Mouse (Mus musculus): ENCODE measurements around the gene Vdac2. TPM values are rescaled to one million over a fixed set of nuclear protein-coding genes. Genes with fewer than 3 reads are reported as not detected.

The Vdac2 gene
- polyA plus RNA-seq, 1 experiment from 2014 or later, result 291 TPM

DNA sequence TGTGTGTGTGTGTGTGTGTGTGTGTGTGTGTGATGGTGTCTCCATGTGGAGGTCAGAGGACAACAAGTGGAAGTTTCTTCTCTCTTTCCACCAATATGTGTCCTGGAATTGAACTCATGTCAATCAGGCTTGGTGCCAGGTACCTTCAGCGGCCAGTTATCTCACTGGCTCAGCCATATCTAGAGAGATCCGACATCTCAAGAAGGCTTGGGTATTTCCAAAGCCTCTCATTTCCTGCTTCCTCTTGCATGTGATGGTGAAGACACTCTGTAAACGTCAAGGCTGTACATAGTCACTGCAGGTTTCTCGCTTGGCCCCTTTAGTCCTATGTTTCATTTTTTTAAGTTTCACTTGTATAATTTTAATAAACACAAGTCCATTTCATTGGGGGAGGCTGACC is 11.8 kb upstream of the Vdac2 start:
- Histone ChIP-seq H3K27ac (ENCODE audit: low read length) (no peak overlapping the region), H3K9ac (ENCODE audit: low read depth, low read length) (no peak overlapping the region), H3K9me3 (replicated peaks; ENCODE audit: control insufficient read depth, low read length, poor library complexity, severe bottlenecking) (no peaks in the 10 kb centered on the region), H3K4me3 (ENCODE audit: low read depth, low read length) (no peak overlapping the region), H3K4me1 (ENCODE audit: control insufficient read depth, insufficient read depth, low read length) (no peaks in the 10 kb centered on the region), H3K4me2 (ENCODE audit: low read length) (no peak overlapping the region), H3K36me3 (ENCODE audit: control insufficient read depth, insufficient read depth, low read length) (no peaks in the 10 kb centered on the region), H3K27me3 (ENCODE audit: control insufficient read depth, insufficient read depth, low read depth, low read length) (no peaks in the 10 kb centered on the region)
- ATAC-seq, result no peak
- WGBS, result 96% methylated on average over 4 of the region's 4 CpGs

DNA sequence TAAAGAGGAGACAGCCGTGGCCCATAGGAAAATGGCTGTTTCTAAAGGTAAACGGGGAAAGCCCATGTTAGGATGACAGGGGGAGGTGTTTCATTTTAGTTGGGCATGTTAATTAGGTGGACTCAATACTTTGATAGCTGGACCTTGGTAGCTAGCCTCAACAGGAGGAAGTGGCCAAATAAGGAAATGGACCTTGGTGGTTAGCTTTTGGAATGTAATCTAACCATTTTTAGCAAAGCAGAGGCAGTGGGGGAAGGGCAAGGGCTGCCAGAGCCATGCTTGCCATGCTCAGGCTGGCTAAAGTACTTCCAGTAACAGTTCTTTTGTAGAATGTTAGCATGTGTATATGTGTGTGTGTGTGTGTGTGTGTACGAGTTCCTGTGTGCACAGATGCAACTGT is 11.2 kb upstream of the Vdac2 start:
- no peaks in the 10 kb centered on the region for H3K27me3 ChIP-seq (ENCODE audit: control insufficient read depth, insufficient read depth, low read depth, low read length)
- no peaks in the 10 kb centered on the region for H3K4me1 ChIP-seq (ENCODE audit: control insufficient read depth, insufficient read depth, low read length)
- H3K4me2 ChIP-seq (ENCODE audit: low read length), result no peak overlapping the region
- H3K27ac ChIP-seq (ENCODE audit: low read length), result no peak overlapping the region
- H3K4me3 ChIP-seq (ENCODE audit: low read depth, low read length), result no peak overlapping the region
- no peaks in the 10 kb centered on the region for H3K9me3 ChIP-seq (replicated peaks; ENCODE audit: control insufficient read depth, low read length, poor library complexity, severe bottlenecking)
- 91% methylated on average over 3 of the region's 3 CpGs for WGBS
- no peaks in the 10 kb centered on the region for H3K36me3 ChIP-seq (ENCODE audit: control insufficient read depth, insufficient read depth, low read length)
- ATAC-seq, result no peak
- no peak overlapping the region for H3K9ac ChIP-seq (ENCODE audit: low read depth, low read length)

DNA sequence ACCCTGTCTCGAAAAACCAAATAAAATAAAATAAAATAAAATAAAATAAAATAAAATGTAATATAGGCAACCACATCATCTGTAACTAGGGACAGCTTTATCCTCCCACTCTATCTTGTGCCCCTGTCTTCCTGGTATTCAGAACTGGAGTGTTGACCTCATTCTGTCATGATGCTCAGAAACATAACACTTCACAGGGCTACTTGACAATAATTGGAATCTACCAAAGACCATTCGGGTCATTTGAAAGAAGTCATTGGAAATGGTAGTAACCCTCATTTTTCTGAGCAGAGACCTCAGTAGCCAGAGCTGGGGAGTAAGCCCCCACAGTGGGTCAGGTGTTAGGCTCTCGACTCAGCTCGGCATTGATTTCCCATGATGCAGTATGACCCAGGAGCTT is 10.4 kb upstream of the Vdac2 start:
- ATAC-seq, result no peak
- Histone ChIP-seq H3K9me3 (replicated peaks; ENCODE audit: control insufficient read depth, low read length, poor library complexity, severe bottlenecking) (no peaks in the 10 kb centered on the region), H3K4me2 (ENCODE audit: low read length) (no peak overlapping the region), H3K27me3 (ENCODE audit: control insufficient read depth, insufficient read depth, low read depth, low read length) (no peaks in the 10 kb centered on the region), H3K4me3 (ENCODE audit: low read depth, low read length) (no peak overlapping the region), H3K36me3 (ENCODE audit: control insufficient read depth, insufficient read depth, low read length) (no peaks in the 10 kb centered on the region), H3K9ac (ENCODE audit: low read depth, low read length) (no peak overlapping the region), H3K27ac (ENCODE audit: low read length) (no peak overlapping the region), H3K4me1 (ENCODE audit: control insufficient read depth, insufficient read depth, low read length) (no peaks in the 10 kb centered on the region)
- 90% methylated on average over 4 of the region's 4 CpGs for WGBS

DNA sequence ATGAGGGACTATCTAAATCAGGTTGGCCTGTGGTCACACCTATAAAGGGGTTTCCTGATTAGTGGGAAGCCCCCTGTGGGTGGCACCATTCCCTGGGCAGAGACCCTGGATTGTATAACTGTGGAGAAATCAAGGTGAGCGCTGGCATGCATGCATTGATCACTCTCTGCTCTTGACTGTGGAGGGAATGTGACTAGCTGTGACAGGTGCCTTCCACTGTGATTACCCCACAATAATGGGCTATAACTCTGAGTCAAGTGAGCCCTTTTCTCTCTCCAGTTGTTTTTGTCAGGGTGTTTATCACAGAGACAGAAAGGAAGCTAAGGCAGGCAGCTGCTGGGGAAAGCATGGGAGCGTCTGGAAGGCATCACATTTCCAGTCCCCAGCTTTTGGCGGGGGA is 8.8 kb upstream of the Vdac2 start:
- ATAC-seq, result no peak
- no peak overlapping the region for H3K4me3 ChIP-seq (ENCODE audit: low read depth, low read length)
- no peak overlapping the region for H3K4me2 ChIP-seq (ENCODE audit: low read length)
- H3K27me3 ChIP-seq (ENCODE audit: control insufficient read depth, insufficient read depth, low read depth, low read length), result no peaks in the 10 kb centered on the region
- WGBS, result 83% methylated on average over 3 of the region's 3 CpGs
- no peaks in the 10 kb centered on the region for H3K36me3 ChIP-seq (ENCODE audit: control insufficient read depth, insufficient read depth, low read length)
- no peak overlapping the region for H3K9ac ChIP-seq (ENCODE audit: low read depth, low read length)
- H3K27ac ChIP-seq (ENCODE audit: low read length), result no peak overlapping the region
- no peaks in the 10 kb centered on the region for H3K9me3 ChIP-seq (replicated peaks; ENCODE audit: control insufficient read depth, low read length, poor library complexity, severe bottlenecking)
- no peaks in the 10 kb centered on the region for H3K4me1 ChIP-seq (ENCODE audit: control insufficient read depth, insufficient read depth, low read length)

DNA sequence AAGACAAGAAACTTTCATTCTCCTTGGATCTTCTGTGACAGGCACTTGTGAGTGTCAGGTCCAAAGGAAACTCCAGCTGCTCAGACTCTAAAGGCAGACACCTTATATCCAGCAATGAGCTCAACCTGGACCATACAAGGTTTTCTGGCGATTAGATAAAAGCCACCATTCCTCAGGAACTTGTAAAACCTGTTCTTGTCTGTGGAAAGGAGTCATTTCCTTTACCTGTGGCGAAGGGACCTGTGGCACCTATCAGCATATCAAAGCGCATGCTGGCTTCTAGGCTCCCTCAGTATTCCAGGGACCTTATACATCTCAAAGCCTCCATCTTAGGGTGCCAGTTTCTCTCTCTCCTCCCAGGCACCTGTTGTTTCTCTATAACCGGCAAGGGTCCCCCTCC is 7.6 kb upstream of the Vdac2 start:
- H3K27ac ChIP-seq (ENCODE audit: low read length), result no peak overlapping the region
- H3K36me3 ChIP-seq (ENCODE audit: control insufficient read depth, insufficient read depth, low read length), result no peaks in the 10 kb centered on the region
- no peaks in the 10 kb centered on the region for H3K27me3 ChIP-seq (ENCODE audit: control insufficient read depth, insufficient read depth, low read depth, low read length)
- H3K4me2 ChIP-seq (ENCODE audit: low read length), result no peak overlapping the region
- WGBS, result 50% methylated on average over 4 of the region's 4 CpGs
- H3K4me1 ChIP-seq (ENCODE audit: control insufficient read depth, insufficient read depth, low read length), result no peaks in the 10 kb centered on the region
- no peak overlapping the region for H3K4me3 ChIP-seq (ENCODE audit: low read depth, low read length)
- no peak overlapping the region for H3K9ac ChIP-seq (ENCODE audit: low read depth, low read length)
- no peaks in the 10 kb centered on the region for H3K9me3 ChIP-seq (replicated peaks; ENCODE audit: control insufficient read depth, low read length, poor library complexity, severe bottlenecking)
- ATAC-seq, result no peak

DNA sequence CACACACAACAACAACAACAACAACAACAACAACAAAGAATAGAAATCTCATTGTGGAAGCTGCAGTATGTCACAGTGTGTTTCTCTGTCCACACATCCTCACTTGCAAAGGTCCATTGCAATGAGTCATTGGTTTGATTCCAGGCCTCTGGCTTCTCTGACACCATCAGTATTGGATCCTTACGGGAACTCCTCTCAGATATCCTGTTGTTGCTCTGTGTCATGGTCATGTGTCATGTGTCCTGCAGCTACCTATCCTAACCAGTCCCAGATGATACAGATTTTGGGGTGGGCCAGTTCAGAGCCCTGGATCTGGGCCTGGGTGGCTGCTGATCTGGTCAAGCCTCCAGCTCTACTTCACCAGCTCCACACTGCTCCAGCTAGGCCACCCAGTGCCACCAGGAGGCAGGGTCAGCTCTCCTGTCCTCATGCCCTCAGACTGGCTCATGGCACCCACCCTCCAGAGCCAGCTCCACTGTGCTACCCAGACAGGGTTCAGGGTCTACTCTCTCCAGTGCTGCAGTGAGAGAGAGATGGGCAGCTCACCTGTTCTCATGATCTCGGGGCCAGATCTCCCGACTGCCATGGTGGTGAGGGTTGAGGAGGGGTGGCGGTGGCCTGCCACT is 4.0 kb upstream of the Vdac2 start:
- whole genome bisulfite sequencing, result 95% methylated on average over 4 of the region's 4 CpGs
- H3K27me3 ChIP-seq (ENCODE audit: control insufficient read depth, insufficient read depth, low read depth, low read length), result no peaks in the 10 kb centered on the region

DNA sequence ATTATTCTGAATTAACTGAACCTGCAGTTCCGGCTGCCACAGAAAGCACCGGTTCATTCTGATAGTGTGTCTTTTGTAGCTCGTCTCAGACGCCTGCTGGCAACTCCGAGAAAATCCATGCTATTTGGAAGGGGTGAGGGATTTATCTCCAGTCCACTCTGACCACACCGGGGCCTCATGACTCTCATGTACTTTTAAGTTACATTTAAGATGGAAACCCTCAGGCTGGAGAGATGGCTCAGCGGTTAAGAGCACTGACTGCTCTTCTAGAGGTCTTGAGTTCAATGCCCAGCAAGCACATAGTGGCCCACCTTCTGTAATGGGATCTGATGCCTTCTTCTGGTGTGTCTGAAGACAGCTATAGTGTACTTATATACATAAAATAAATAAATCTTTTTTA is 2.7 kb upstream of the Vdac2 start:
- no peak for ATAC-seq
- H3K4me1 ChIP-seq (ENCODE audit: control insufficient read depth, insufficient read depth, low read length), result no peaks in the 10 kb centered on the region
- H3K9ac ChIP-seq (ENCODE audit: low read depth, low read length), result no peak overlapping the region
- H3K27ac ChIP-seq (ENCODE audit: low read length), result no peak overlapping the region
- no peak overlapping the region for H3K4me2 ChIP-seq (ENCODE audit: low read length)
- no peak overlapping the region for H3K4me3 ChIP-seq (ENCODE audit: low read depth, low read length)
- H3K36me3 ChIP-seq (ENCODE audit: control insufficient read depth, insufficient read depth, low read length), result no peaks in the 10 kb centered on the region
- WGBS, result 70% methylated on average over 7 of the region's 7 CpGs
- H3K27me3 ChIP-seq (ENCODE audit: control insufficient read depth, insufficient read depth, low read depth, low read length), result no peaks in the 10 kb centered on the region
- H3K9me3 ChIP-seq (replicated peaks; ENCODE audit: control insufficient read depth, low read length, poor library complexity, severe bottlenecking), result no peaks in the 10 kb centered on the region

More for the DNA sequence above, 4.0 kb upstream of the Vdac2 start:
- no peak overlapping the region for H3K4me2 ChIP-seq (ENCODE audit: low read length)
- H3K4me3 ChIP-seq (ENCODE audit: low read depth, low read length), result no peak overlapping the region
- H3K9ac ChIP-seq (ENCODE audit: low read depth, low read length), result no peak overlapping the region
- H3K36me3 ChIP-seq (ENCODE audit: control insufficient read depth, insufficient read depth, low read length), result no peaks in the 10 kb centered on the region
- H3K4me1 ChIP-seq (ENCODE audit: control insufficient read depth, insufficient read depth, low read length), result no peaks in the 10 kb centered on the region
- H3K9me3 ChIP-seq (replicated peaks; ENCODE audit: control insufficient read depth, low read length, poor library complexity, severe bottlenecking), result no peaks in the 10 kb centered on the region
- ATAC-seq, result no peak
- no peak overlapping the region for H3K27ac ChIP-seq (ENCODE audit: low read length)

DNA sequence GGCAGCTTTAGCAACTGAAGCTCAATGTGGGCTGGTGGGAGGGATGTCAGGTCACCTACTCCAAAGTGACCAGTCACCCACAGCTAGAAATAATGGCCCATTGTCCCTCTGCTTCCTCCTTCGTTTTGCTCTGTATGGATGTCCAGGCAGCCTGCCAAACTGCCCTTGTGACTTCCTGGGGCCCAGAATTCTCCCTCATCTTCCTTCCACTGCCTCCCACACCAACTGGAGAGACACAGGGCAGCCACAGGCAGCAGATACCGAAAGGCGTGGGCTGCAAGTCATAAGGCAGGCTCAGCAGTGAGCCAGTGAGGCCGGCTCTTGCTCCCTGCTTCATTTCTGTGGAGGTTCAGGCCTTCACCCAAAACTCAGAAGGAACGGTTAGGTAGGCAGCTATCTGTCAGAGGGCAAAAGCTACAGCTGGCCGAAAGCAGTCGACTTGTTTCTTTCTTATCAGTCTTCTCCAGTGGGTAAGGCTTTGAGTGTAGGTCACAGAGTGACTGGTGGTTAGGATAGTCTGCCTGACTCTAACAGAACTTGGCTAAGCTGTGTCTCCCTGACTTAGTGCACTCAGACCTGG is 2.2 kb upstream of the Vdac2 start:
- H3K4me2 ChIP-seq (ENCODE audit: low read length), result no peak overlapping the region
- no peaks in the 10 kb centered on the region for H3K4me1 ChIP-seq (ENCODE audit: control insufficient read depth, insufficient read depth, low read length)
- ATAC-seq, result no peak
- H3K27ac ChIP-seq (ENCODE audit: low read length), result no peak overlapping the region
- no peaks in the 10 kb centered on the region for H3K36me3 ChIP-seq (ENCODE audit: control insufficient read depth, insufficient read depth, low read length)
- no peak overlapping the region for H3K4me3 ChIP-seq (ENCODE audit: low read depth, low read length)
- 61% methylated on average over 7 of the region's 7 CpGs for WGBS
- H3K9me3 ChIP-seq (replicated peaks; ENCODE audit: control insufficient read depth, low read length, poor library complexity, severe bottlenecking), result no peaks in the 10 kb centered on the region
- H3K27me3 ChIP-seq (ENCODE audit: control insufficient read depth, insufficient read depth, low read depth, low read length), result no peaks in the 10 kb centered on the region
- H3K9ac ChIP-seq (ENCODE audit: low read depth, low read length), result no peak overlapping the region

DNA sequence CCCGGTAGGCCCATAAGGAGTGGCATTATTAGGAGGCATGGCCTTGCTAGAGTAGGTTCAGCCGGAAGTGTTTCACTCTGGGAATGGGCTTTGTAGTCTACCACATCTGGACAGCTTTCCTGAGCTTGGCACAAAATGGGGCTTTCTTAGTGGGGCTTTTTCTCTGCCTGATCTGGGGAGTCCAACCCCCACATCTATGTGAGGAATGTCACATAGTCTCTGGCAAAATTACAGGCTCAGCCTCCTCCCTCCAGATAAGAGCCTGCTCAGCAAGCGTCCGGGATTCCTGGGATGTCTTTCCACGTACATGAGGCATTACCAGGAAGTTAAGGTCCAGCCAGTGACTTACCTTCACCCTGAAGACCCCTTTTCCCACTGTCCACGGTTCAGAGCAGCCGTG is 1.1 kb upstream of the Vdac2 start:
- no peak for ATAC-seq

More for the DNA sequence above, 1.1 kb upstream of the Vdac2 start:
- no peak overlapping the region for H3K27ac ChIP-seq (ENCODE audit: low read length)
- no peaks in the 10 kb centered on the region for H3K36me3 ChIP-seq (ENCODE audit: control insufficient read depth, insufficient read depth, low read length)
- no peaks in the 10 kb centered on the region for H3K27me3 ChIP-seq (ENCODE audit: control insufficient read depth, insufficient read depth, low read depth, low read length)
- H3K4me3 ChIP-seq (ENCODE audit: low read depth, low read length), result no peak overlapping the region
- WGBS, result 80% methylated on average over 7 of the region's 7 CpGs
- H3K4me1 ChIP-seq (ENCODE audit: control insufficient read depth, insufficient read depth, low read length), result no peaks in the 10 kb centered on the region
- H3K4me2 ChIP-seq (ENCODE audit: low read length), result no peak overlapping the region
- H3K9me3 ChIP-seq (replicated peaks; ENCODE audit: control insufficient read depth, low read length, poor library complexity, severe bottlenecking), result no peaks in the 10 kb centered on the region
- H3K9ac ChIP-seq (ENCODE audit: low read depth, low read length), result no peak overlapping the region
